Mouse (Mus musculus) kidney, adult 2 months (tissue): ENCODE measurements around the gene Spag17. TPM values are rescaled to one million over a fixed set of nuclear protein-coding genes. Genes with fewer than 3 reads are reported as not detected.
A peak's percentile ranks its signal among the peaks of the same experiment; 100 is the strongest.

ENCODE experiments used
- DNase-seq: peaks from one replicate; pipeline ENCODE4 v3.0.0; 2021
- H3K27ac ChIP-seq: fragments of 200-500 bp; 2 replicates; pipeline ENCODE4 v1.5.1; 2012; ENCODE audit warnings: low read depth, low read length, control low read depth, inconsistent platforms; ENCODE audit not compliant: insufficient read depth
- H3K27me3 ChIP-seq: fragments of 200-500 bp; replicated peaks from 2 replicates; pipeline ENCODE4 v1.6.1; 2012; ENCODE audit warnings: mild to moderate bottlenecking, moderate library complexity, low read length, inconsistent platforms; ENCODE audit not compliant: control insufficient read depth, insufficient read depth
- H3K36me3 ChIP-seq: fragments of 200-500 bp; 2 replicates; pipeline ENCODE4 v1.6.1; 2012; ENCODE audit warnings: mild to moderate bottlenecking, moderate library complexity, low read length, inconsistent platforms; ENCODE audit not compliant: control insufficient read depth, insufficient read depth
- H3K4me1 ChIP-seq: fragments of 200-500 bp; 2 replicates; pipeline ENCODE4 v1.6.1; 2011; ENCODE audit warnings: low read length; ENCODE audit not compliant: control insufficient read depth, insufficient read depth
- H3K4me3 ChIP-seq: fragments of 200-500 bp; 2 replicates; pipeline ENCODE4 v1.5.1; 2011; ENCODE audit warnings: mild to moderate bottlenecking, low read depth, low read length, control low read depth; ENCODE audit not compliant: insufficient read depth
- CTCF ChIP-seq: fragments of 200-500 bp; conservative IDR thresholded peaks from 2 replicates; pipeline ENCODE4 v1.5.1; 2011; ENCODE audit warnings: low read depth, mild to moderate bottlenecking, control low read depth, low read length, moderate library complexity, mixed read lengths; ENCODE audit not compliant: insufficient read depth, insufficient read length
- POLR2A ChIP-seq: fragments of 200-500 bp; IDR thresholded peaks from one replicate; pipeline ENCODE4 v1.6.1; 2011; ENCODE audit warnings: low read depth, low read length, control low read depth
- WGBS: fragments of 180-500 bp; shearing (Covaris S2); methylation state at CpG from one replicate; pipeline ENCODE4 v1.1.7; 2018; 5-methylcytosine and 5-hydroxymethylcytosine counted together
- polyA plus RNA-seq: library from polyadenylated mRNA; depleted of rRNA; stranded (reverse); fragments of >200 nt; gene quantifications from 2 replicates; pipeline ENCODE4 v1.2.3, GENCODE M21; 2012; rRNA removed

The Spag17 gene
- polyA plus RNA-seq, result 0.05 TPM in 1 of 2 replicates, not detected in the other

GRCm38 (mm10) chr3:99885187-99885811 lies at the start of gene Spag17:
Gene Spag17, plus strand, starts transcription at chr3:99885406.
- H3K27me3 ChIP-seq, result no peaks in the 10 kb centered on the region
- DNase-seq, result peak; percentile 19
- H3K4me1 ChIP-seq, result peaks cover 2% of the 10 kb centered on the region; the same call in 1 of the 2 replicates
- H3K4me3 ChIP-seq, result no peak within 1 kb of the TSS
- H3K27ac ChIP-seq, result no peak within 1 kb of the TSS
- TF ChIP-seq POLR2A (no peak), CTCF (no peak)
- H3K36me3 ChIP-seq, result no peaks in the 10 kb centered on the region
- 56% methylated on average over 16 of the region's 16 CpGs for WGBS

GRCm38 (mm10) chr3:99842333-99842732 lies 42.9 kb upstream of the Spag17 start:
- no peaks in the 10 kb centered on the region for H3K4me1 ChIP-seq
- H3K36me3 ChIP-seq, result no peaks in the 10 kb centered on the region
- H3K27ac ChIP-seq, result no peak overlapping the region
- H3K4me3 ChIP-seq, result no peak overlapping the region
- WGBS, result 44% methylated on average over 2 of the region's 2 CpGs
- TF ChIP-seq CTCF, result no peak
- TF ChIP-seq POLR2A, result no peak
- no peaks in the 10 kb centered on the region for H3K27me3 ChIP-seq
- DNase-seq, result no peak

GRCm38 (mm10) chr3:99842808-99843207 lies 42.4 kb upstream of the Spag17 start:
- no peaks in the 10 kb centered on the region for H3K27me3 ChIP-seq
- DNase-seq, result no peak
- no peak overlapping the region for H3K4me3 ChIP-seq
- no peak overlapping the region for H3K27ac ChIP-seq
- TF ChIP-seq CTCF (no peak), POLR2A (no peak)
- 51% methylated on average over 3 of the region's 3 CpGs for WGBS
- H3K4me1 ChIP-seq, result no peaks in the 10 kb centered on the region
- no peaks in the 10 kb centered on the region for H3K36me3 ChIP-seq

GRCm38 (mm10) chr3:99843233-99843632 lies 42.0 kb upstream of the Spag17 start:
- 83% methylated on average over 6 of the region's 6 CpGs for WGBS
- Histone ChIP-seq H3K27me3 (no peaks in the 10 kb centered on the region), H3K27ac (no peak overlapping the region), H3K36me3 (no peaks in the 10 kb centered on the region), H3K4me3 (no peak overlapping the region), H3K4me1 (no peaks in the 10 kb centered on the region)
- TF ChIP-seq CTCF (no peak), POLR2A (no peak)
- no peak for DNase-seq

- Histone ChIP-seq H3K4me3 (no peak overlapping the region), H3K4me1 (no peaks in the 10 kb centered on the region), H3K27me3 (no peaks in the 10 kb centered on the region), H3K36me3 (no peaks in the 10 kb centered on the region), H3K27ac (no peak overlapping the region)
- DNase-seq, result no peak
- WGBS, result 63% methylated on average over 7 of the region's 7 CpGs
- TF ChIP-seq POLR2A, result no peak
- TF ChIP-seq CTCF, result no peak
These were observed 34.3 kb upstream of the Spag17 start for GRCm38 (mm10) chr3:99850926-99851325.

GRCm38 (mm10) chr3:99854595-99854994 lies 30.6 kb upstream of the Spag17 start:
- Histone ChIP-seq H3K27ac (no peak overlapping the region), H3K4me1 (no peaks in the 10 kb centered on the region), H3K27me3 (no peaks in the 10 kb centered on the region), H3K4me3 (no peak overlapping the region), H3K36me3 (no peaks in the 10 kb centered on the region)
- WGBS, result 78% methylated on average over 3 of the region's 3 CpGs
- TF ChIP-seq CTCF (no peak), POLR2A (no peak)
- DNase-seq, result no peak

GRCm38 (mm10) chr3:99858922-99859321 lies 26.3 kb upstream of the Spag17 start:
- DNase-seq, result no peak
- Histone ChIP-seq H3K36me3 (no peaks in the 10 kb centered on the region), H3K4me3 (no peak overlapping the region), H3K4me1 (no peaks in the 10 kb centered on the region), H3K27me3 (no peaks in the 10 kb centered on the region), H3K27ac (no peak overlapping the region)
- TF ChIP-seq POLR2A (no peak), CTCF (peak; percentile 26; the same call in 1 of the 2 replicates)
- WGBS, result 74% methylated on average over 3 of the region's 3 CpGs
